Mouse (Mus musculus): ENCODE results near the gene Psrc1.

GRCm38 (mm10) chr3:108436380-108436714 lies 52.7 kb downstream of the Psrc1 start:
- TF ChIP-seq CTCF (IDR thresholded peaks at IDR 0.05) (no peak), EP300 (IDR thresholded peaks at IDR 0.05; ENCODE audit: insufficient read depth, low read depth, low read length) (no peak), POLR2A (IDR thresholded peaks at IDR 0.05; ENCODE audit: insufficient read depth, low read depth, low read length) (no peak)
